Mouse (Mus musculus): ENCODE data around the gene Man1a. TPM values are rescaled to one million over a fixed set of nuclear protein-coding genes. Genes with fewer than 3 reads are reported as not detected.

Man1a gene
- polyA plus RNA-seq, 1 experiment from 2014 or later, result 5.3 TPM

GRCm38 (mm10) chr10:53927904-53928303 lies 148.5 kb downstream of the Man1a start:
- Histone ChIP-seq H3K4me2 (replicated peaks) (no peak overlapping the region), H3K9ac (no peak overlapping the region), H3K27me3 (no peaks in the 10 kb centered on the region), H3K27ac (no peak overlapping the region), H3K36me3 (no peaks in the 10 kb centered on the region), H3K4me3 (no peak overlapping the region), H3K9me3 (replicated peaks) (no peaks in the 10 kb centered on the region), H3K4me1 (no peaks in the 10 kb centered on the region)
- ATAC-seq (ENCODE audit: low FRiP score), result no peak
- 89% methylated on average over 5 of the region's 5 CpGs for WGBS

- no peaks in the 10 kb centered on the region for H3K27me3 ChIP-seq
- H3K9me3 ChIP-seq (replicated peaks), result no peaks in the 10 kb centered on the region
- WGBS, result 87% methylated on average over 6 of the region's 6 CpGs
- H3K4me3 ChIP-seq, result no peak overlapping the region
- no peak for ATAC-seq (ENCODE audit: low FRiP score)
- no peak overlapping the region for H3K4me2 ChIP-seq (replicated peaks)
- no peak overlapping the region for H3K9ac ChIP-seq
- no peaks in the 10 kb centered on the region for H3K36me3 ChIP-seq
- H3K27ac ChIP-seq, result no peak overlapping the region
- no peaks in the 10 kb centered on the region for H3K4me1 ChIP-seq
These were observed 151.0 kb downstream of the Man1a start for GRCm38 (mm10) chr10:53925456-53925855.

DNA sequence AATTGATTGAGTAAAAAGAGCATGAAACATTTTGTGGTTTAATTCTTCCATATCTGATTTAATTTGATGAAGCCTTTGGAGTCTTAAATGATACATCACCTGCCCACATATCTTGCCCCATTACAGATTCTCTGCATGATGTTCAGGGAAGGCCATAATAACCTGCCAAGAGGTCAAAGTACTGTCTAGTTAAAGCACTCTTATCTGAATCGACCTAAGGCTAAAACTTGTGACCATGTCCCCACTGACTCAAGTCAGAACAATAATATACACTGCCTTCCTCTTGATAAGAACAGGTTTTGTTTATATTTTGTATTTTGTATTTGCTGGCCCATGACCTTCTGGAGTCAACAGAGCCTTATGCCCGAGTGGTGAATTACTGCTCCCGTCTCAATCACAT lies 154.2 kb downstream of the Man1a start:
- no peaks in the 10 kb centered on the region for H3K36me3 ChIP-seq
- H3K9me3 ChIP-seq (replicated peaks), result no peaks in the 10 kb centered on the region
- H3K27ac ChIP-seq, result no peak overlapping the region
- H3K27me3 ChIP-seq, result no peaks in the 10 kb centered on the region
- H3K9ac ChIP-seq, result no peak overlapping the region
- ATAC-seq (ENCODE audit: low FRiP score), result no peak
- no peaks in the 10 kb centered on the region for H3K4me1 ChIP-seq
- no peak overlapping the region for H3K4me3 ChIP-seq
- 90% methylated on average over 3 of the region's 3 CpGs for WGBS
- no peak overlapping the region for H3K4me2 ChIP-seq (replicated peaks)

DNA sequence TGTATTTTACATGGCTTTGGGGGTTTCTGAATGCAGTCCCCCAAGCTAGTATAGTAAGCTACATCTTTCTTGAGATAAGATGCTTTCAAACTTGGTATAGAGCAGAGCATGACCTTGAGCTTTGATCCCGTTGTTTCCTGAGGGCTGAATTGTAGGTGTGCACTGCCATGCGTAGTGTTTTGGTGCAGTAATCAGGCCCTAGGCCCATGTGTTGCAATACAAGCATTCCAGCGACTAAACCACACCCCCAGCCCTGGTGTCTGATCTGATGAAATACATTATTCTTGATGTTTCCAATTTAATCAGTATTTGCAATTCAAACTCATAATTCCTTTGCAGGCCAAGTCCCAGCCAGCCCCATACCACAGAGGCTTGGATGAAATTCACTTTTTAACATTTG lies 158.9 kb downstream of the Man1a start:
- no peak overlapping the region for H3K4me2 ChIP-seq (replicated peaks)
- H3K9ac ChIP-seq, result no peak overlapping the region
- H3K36me3 ChIP-seq, result no peaks in the 10 kb centered on the region
- H3K27me3 ChIP-seq, result no peaks in the 10 kb centered on the region
- no peak overlapping the region for H3K4me3 ChIP-seq
- ATAC-seq (ENCODE audit: low FRiP score), result no peak
- no peaks in the 10 kb centered on the region for H3K4me1 ChIP-seq
- H3K27ac ChIP-seq, result no peak overlapping the region
- 89% methylated on average over 3 of the region's 3 CpGs for WGBS
- H3K9me3 ChIP-seq (replicated peaks), result no peaks in the 10 kb centered on the region

DNA sequence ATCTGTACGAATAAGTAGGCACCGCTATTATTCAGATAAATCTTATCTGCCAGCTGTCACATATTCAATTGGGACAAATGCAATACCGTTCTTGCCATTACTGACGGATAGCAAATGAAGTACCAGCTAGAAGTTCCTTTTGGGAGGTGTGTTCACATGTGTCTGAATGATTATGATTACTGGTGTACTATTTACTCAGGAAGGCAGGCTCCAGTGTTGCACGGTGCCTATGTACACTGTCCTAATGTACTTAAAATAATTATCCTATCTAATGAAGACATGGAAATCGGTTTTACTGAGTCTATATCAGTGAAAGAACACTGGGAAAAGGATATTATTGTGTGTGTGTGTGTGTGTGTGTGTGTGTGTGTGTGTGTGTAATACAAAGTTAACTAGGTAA lies 160.7 kb downstream of the Man1a start:
- Histone ChIP-seq H3K4me3 (no peak overlapping the region), H3K27me3 (no peaks in the 10 kb centered on the region), H3K4me1 (no peaks in the 10 kb centered on the region), H3K4me2 (replicated peaks) (no peak overlapping the region), H3K9ac (no peak overlapping the region), H3K27ac (no peak overlapping the region), H3K36me3 (no peaks in the 10 kb centered on the region), H3K9me3 (replicated peaks) (no peaks in the 10 kb centered on the region)
- no peak for ATAC-seq (ENCODE audit: low FRiP score)
- 65% methylated on average over 6 of the region's 6 CpGs for WGBS

GRCm38 (mm10) chr10:53914974-53915609 lies 161.3 kb downstream of the Man1a start:
- Histone ChIP-seq H3K27ac (no peak overlapping the region; the same call in 1 of the 2 replicates), H3K4me1 (no peaks in the 10 kb centered on the region), H3K9ac (no peak overlapping the region), H3K4me3 (no peak overlapping the region), H3K9me3 (replicated peaks) (no peaks in the 10 kb centered on the region), H3K36me3 (no peaks in the 10 kb centered on the region), H3K4me2 (replicated peaks) (no peak overlapping the region), H3K27me3 (no peaks in the 10 kb centered on the region)
- 71% methylated on average over 8 of the region's 8 CpGs for WGBS
- ATAC-seq (ENCODE audit: low FRiP score), result no peak

DNA sequence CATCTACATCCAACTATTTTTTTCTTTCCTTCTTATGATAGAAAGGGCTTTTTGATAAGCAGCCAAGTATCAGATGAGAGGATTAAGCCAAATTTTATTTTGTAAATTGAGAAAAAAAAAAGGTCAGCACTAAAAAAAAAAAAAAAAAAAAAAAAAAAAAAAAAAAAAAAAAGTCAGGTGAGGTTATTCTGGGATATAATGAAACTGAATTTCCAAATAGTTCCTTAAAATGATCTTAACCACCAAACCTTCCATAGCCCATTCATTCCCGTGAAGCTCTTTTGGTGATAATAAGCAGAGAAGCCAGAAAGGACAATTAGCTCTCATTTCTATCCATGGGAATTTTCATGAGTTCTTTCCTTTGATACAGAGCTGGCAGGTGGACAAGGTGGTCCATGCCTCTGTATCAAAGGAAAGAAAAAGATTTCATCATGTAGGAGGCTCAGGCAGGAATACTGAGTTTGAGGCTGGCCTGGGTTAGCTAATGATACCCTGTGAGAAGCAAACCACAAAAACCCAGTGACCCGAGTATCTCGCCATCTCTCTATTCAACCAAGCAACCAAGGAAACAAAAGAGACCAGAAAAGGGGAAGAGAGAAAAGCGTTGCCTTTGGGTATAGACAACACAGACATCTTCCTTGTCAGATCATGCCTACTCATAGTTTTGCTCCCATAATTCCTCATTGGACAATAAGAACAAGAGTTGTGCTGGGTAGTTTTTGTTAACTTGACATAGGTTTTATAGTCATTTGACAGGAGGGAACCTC lies 162.7 kb downstream of the Man1a start:
- H3K9ac ChIP-seq, result no peak overlapping the region
- no peaks in the 10 kb centered on the region for H3K36me3 ChIP-seq
- WGBS, result 86% methylated on average over 4 of the region's 4 CpGs
- H3K27ac ChIP-seq, result no peak overlapping the region
- H3K4me3 ChIP-seq, result no peak overlapping the region
- no peaks in the 10 kb centered on the region for H3K4me1 ChIP-seq
- no peaks in the 10 kb centered on the region for H3K27me3 ChIP-seq
- no peak for ATAC-seq (ENCODE audit: low FRiP score)
- H3K9me3 ChIP-seq (replicated peaks), result no peaks in the 10 kb centered on the region
- H3K4me2 ChIP-seq (replicated peaks), result no peak overlapping the region

DNA sequence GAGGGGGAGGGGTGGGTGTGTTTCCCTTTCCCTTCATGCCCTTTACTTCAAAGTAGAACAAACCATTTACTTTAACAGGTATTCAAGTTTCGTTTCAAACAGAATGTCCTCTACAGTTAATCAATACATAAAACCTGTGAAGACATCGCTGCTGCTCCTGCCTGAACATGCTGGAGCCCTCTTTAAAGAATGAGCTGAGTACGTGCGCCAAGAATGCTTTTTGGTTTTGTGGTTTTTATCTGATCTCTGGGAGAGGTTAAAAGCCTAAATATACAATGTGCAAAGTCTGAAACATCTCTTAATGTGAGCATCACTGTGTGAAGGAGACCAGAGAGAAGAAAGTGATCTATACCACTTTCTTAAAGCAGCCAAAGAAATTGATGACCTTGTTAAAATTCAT lies 186.9 kb downstream of the Man1a start:
- ATAC-seq (ENCODE audit: low FRiP score), result no peak
- H3K9ac ChIP-seq, result no peak overlapping the region
- H3K27me3 ChIP-seq, result no peaks in the 10 kb centered on the region
- H3K9me3 ChIP-seq (replicated peaks), result no peaks in the 10 kb centered on the region
- no peak overlapping the region for H3K4me2 ChIP-seq (replicated peaks)
- 84% methylated on average over 4 of the region's 4 CpGs for WGBS
- H3K4me3 ChIP-seq, result no peak overlapping the region
- H3K4me1 ChIP-seq, result no peaks in the 10 kb centered on the region
- H3K36me3 ChIP-seq, result no peaks in the 10 kb centered on the region
- no peak overlapping the region for H3K27ac ChIP-seq

DNA sequence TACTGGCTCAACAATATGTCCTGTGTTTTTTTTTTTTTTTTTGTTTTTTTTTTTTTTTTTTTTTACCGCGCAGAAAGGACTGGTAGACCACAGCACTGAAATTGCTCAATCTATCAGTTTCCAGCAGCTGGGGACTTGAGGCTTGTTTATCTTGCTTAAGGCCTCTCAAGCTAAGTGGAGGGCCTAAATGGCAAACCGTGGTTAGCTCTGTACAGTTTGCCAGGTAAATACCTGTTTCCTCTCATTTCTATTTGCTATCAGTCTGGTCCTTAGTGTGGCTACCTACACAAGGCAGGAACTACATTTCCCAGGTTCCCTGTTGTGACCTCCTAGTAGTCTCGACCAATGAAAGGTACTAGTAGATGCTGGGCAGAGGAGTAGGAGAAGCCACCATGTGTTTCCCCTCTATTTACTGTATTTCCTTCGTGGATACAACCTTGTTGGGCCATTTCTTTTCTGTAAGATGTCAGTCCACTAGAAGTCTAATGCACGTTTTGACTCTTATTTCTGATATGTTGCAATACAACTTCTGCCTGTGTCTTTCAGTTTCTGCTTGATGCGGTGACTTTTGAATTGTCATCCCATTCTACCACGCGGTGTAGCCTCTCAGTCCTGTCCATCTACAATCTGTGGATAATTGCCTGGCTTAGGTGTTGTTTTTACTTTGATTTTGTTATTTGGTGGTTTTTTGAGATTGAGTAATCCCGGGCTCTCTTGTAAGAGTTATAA lies 187.9 kb downstream of the Man1a start:
- no peaks in the 10 kb centered on the region for H3K27me3 ChIP-seq
- H3K36me3 ChIP-seq, result no peaks in the 10 kb centered on the region
- no peak for ATAC-seq (ENCODE audit: low FRiP score)
- no peaks in the 10 kb centered on the region for H3K9me3 ChIP-seq (replicated peaks)
- H3K27ac ChIP-seq, result no peak overlapping the region
- H3K4me3 ChIP-seq, result no peak overlapping the region
- WGBS, result 87% methylated on average over 10 of the region's 10 CpGs
- H3K9ac ChIP-seq, result no peak overlapping the region
- no peak overlapping the region for H3K4me2 ChIP-seq (replicated peaks)
- no peaks in the 10 kb centered on the region for H3K4me1 ChIP-seq

DNA sequence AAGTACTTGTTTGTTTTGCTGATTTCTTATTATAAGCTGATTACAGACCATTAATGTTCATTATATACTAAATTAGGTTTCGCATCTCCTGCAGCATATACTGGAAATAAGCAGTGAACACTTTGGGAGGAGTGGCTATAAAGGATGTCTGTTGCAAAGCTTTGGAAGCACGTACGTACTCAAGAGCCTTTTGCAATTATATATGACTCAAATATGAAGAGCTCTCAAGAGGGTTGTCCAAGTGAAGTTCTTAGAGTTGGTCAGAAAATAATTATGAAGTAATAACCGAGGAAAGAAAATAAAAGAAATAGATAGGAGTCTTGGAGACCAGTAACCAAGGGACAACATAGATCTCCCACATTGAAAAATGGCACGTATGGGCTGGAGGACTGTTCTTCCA lies 189.9 kb downstream of the Man1a start:
- Histone ChIP-seq H3K4me3 (no peak overlapping the region), H3K27me3 (no peaks in the 10 kb centered on the region), H3K27ac (no peak overlapping the region), H3K4me2 (replicated peaks) (no peak overlapping the region), H3K36me3 (no peaks in the 10 kb centered on the region), H3K9me3 (replicated peaks) (no peaks in the 10 kb centered on the region), H3K4me1 (no peaks in the 10 kb centered on the region), H3K9ac (no peak overlapping the region)
- no peak for ATAC-seq (ENCODE audit: low FRiP score)
- WGBS, result 90% methylated on average over 5 of the region's 5 CpGs

DNA sequence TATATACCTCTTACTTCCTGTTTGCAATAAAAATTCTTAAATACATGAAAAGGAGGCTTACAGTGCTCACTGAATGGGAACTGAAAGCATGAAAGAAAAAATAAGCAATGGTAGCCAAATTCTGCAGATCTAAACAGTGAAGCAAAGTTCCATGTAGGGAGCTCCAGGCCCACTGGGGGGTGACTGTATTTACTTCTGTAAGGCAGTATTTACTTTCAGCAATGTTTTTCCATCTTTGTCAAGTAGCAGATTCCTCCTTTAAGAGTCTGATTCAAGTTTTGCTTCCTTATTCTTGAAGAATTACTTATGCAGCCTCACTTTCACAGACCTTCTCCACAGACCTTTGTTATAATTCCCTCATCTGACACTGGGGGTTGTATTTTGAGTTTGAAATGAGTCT lies 195.1 kb downstream of the Man1a start:
- Histone ChIP-seq H3K4me3 (no peak overlapping the region), H3K27me3 (no peaks in the 10 kb centered on the region), H3K36me3 (no peaks in the 10 kb centered on the region), H3K27ac (no peak overlapping the region), H3K9ac (no peak overlapping the region), H3K4me2 (replicated peaks) (no peak overlapping the region), H3K4me1 (no peaks in the 10 kb centered on the region), H3K9me3 (replicated peaks) (no peaks in the 10 kb centered on the region)
- ATAC-seq (ENCODE audit: low FRiP score), result no peak

GRCm38 (mm10) chr10:53875896-53876295 lies 200.5 kb downstream of the Man1a start:
- ATAC-seq (ENCODE audit: low FRiP score), result no peak

More at GRCm38 (mm10) chr10:53875896-53876295, 200.5 kb downstream of the Man1a start:
- WGBS, result 83% methylated on average over 4 of the region's 4 CpGs
- no peak overlapping the region for H3K9ac ChIP-seq
- no peak overlapping the region for H3K4me2 ChIP-seq (replicated peaks)
- no peaks in the 10 kb centered on the region for H3K4me1 ChIP-seq
- H3K36me3 ChIP-seq, result no peaks in the 10 kb centered on the region
- H3K27ac ChIP-seq, result no peak overlapping the region
- no peaks in the 10 kb centered on the region for H3K27me3 ChIP-seq
- H3K4me3 ChIP-seq, result no peak overlapping the region
- H3K9me3 ChIP-seq (replicated peaks), result no peaks in the 10 kb centered on the region

Data from hindbrain, embryonic 12.5 days (tissue).